Mouse (Mus musculus) embryonic facial prominence, embryonic 12.5 days (tissue): Measurements from ENCODE around the gene Zbtb9. TPM values are rescaled to one million over a fixed set of nuclear protein-coding genes. Genes with fewer than 3 reads are reported as not detected.
A peak's percentile ranks its signal among the peaks of the same experiment; 100 is the strongest.

Source experiments
- ATAC-seq: fragments of 200-750 bp; cut with Nextera tagmentation; 2 replicates; pipeline ENCODE4 v1.8.0; 2017; ENCODE audit not compliant: insufficient number of reproducible peaks, insufficient read depth, low FRiP score, low TSS enrichment
- H3K27ac ChIP-seq: fragments of 300-500 bp; sonication (generic); 2 replicates; pipeline ENCODE4 v1.5.1; 2016; ENCODE audit warnings: mild to moderate bottlenecking
- H3K27me3 ChIP-seq: fragments of 300-500 bp; sonication (generic); 2 replicates; pipeline ENCODE4 v1.6.1; 2016; ENCODE audit warnings: mild to moderate bottlenecking, moderate library complexity
- H3K36me3 ChIP-seq: fragments of 300-500 bp; sonication (generic); 2 replicates; pipeline ENCODE4 v1.6.1; 2016; ENCODE audit warnings: mild to moderate bottlenecking
- H3K4me1 ChIP-seq: fragments of 300-500 bp; sonication (generic); 2 replicates; pipeline ENCODE4 v1.6.1; 2016
- H3K4me2 ChIP-seq: fragments of 300-500 bp; sonication (generic); replicated peaks from 2 replicates; pipeline ENCODE4 v1.6.1; 2016; ENCODE audit warnings: mild to moderate bottlenecking, moderate library complexity
- H3K4me3 ChIP-seq: fragments of 300-500 bp; sonication (generic); 2 replicates; pipeline ENCODE4 v1.5.1; 2016; ENCODE audit warnings: mild to moderate bottlenecking
- H3K9ac ChIP-seq: fragments of 300-500 bp; sonication (generic); 2 replicates; pipeline ENCODE4 v1.6.1; 2016; ENCODE audit warnings: mild to moderate bottlenecking, moderate library complexity
- H3K9me3 ChIP-seq: fragments of 300-500 bp; sonication (generic); 2 replicates; pipeline ENCODE4 v1.6.1; 2016; ENCODE audit warnings: mild to moderate bottlenecking, moderate library complexity
- WGBS: fragments of 180-500 bp; shearing (Covaris S2); methylation state at CpG from one replicate; pipeline ENCODE4 v1.1.7; 2016; 5-methylcytosine and 5-hydroxymethylcytosine counted together
- polyA plus RNA-seq: library from polyadenylated mRNA; unstranded; fragments of >200 nt; fragmentation: Nextera tagmentation; extraction: Ambion mirVana; gene quantifications from 2 replicates; pipeline ENCODE4 v1.2.1, GENCODE M21; 2016

Zbtb9 gene
- polyA plus RNA-seq, 1 experiment from 2014 or later: 17.1 TPM

- no peaks in the 10 kb centered on the region for H3K4me1 ChIP-seq
- ATAC-seq: no peak
- H3K9ac ChIP-seq: no peak overlapping the region
- no peaks in the 10 kb centered on the region for H3K27me3 ChIP-seq
- no peak overlapping the region for H3K27ac ChIP-seq
- H3K36me3 ChIP-seq: no peaks in the 10 kb centered on the region
- no peak overlapping the region for H3K4me3 ChIP-seq
- no peak overlapping the region for H3K4me2 ChIP-seq
- H3K9me3 ChIP-seq: no peaks in the 10 kb centered on the region
- WGBS: 49% methylated on average over 6 of the region's 6 CpGs
These were observed 28.9 kb downstream of the Zbtb9 start for GRCm38 (mm10) chr17:27001889-27002288.

GRCm38 (mm10) chr17:27004431-27004830 is 31.5 kb downstream of the Zbtb9 start:
- ATAC-seq: no peak
- H3K4me1 ChIP-seq: no peaks in the 10 kb centered on the region
- H3K4me3 ChIP-seq: no peak overlapping the region
- H3K36me3 ChIP-seq: no peaks in the 10 kb centered on the region
- no peaks in the 10 kb centered on the region for H3K9me3 ChIP-seq
- no peak overlapping the region for H3K9ac ChIP-seq
- H3K27me3 ChIP-seq: no peaks in the 10 kb centered on the region
- no peak overlapping the region for H3K4me2 ChIP-seq
- H3K27ac ChIP-seq: no peak overlapping the region
- 37% methylated on average over 9 of the region's 9 CpGs for WGBS

- 46% methylated on average over 19 of the region's 19 CpGs for WGBS
- no peaks in the 10 kb centered on the region for H3K36me3 ChIP-seq
- H3K4me3 ChIP-seq: no peak overlapping the region
- no peak overlapping the region for H3K27ac ChIP-seq
- H3K4me2 ChIP-seq: no peak overlapping the region
- H3K9ac ChIP-seq: no peak overlapping the region
- no peak for ATAC-seq
- H3K9me3 ChIP-seq: no peaks in the 10 kb centered on the region
- no peaks in the 10 kb centered on the region for H3K4me1 ChIP-seq
- no peaks in the 10 kb centered on the region for H3K27me3 ChIP-seq
These were observed 32.0 kb downstream of the Zbtb9 start for GRCm38 (mm10) chr17:27004903-27005485.

- H3K9me3 ChIP-seq: no peaks in the 10 kb centered on the region
- no peak overlapping the region for H3K9ac ChIP-seq
- WGBS: 59% methylated on average over 11 of the region's 11 CpGs
- H3K4me2 ChIP-seq: no peak overlapping the region
- H3K4me3 ChIP-seq: no peak overlapping the region
- H3K27me3 ChIP-seq: no peaks in the 10 kb centered on the region
- ATAC-seq: no peak
- H3K4me1 ChIP-seq: no peaks in the 10 kb centered on the region
- H3K36me3 ChIP-seq: no peaks in the 10 kb centered on the region
- H3K27ac ChIP-seq: no peak overlapping the region
These were observed 32.7 kb downstream of the Zbtb9 start for GRCm38 (mm10) chr17:27005644-27006043.

- ATAC-seq: no peak
- Histone ChIP-seq H3K4me1 (no peaks in the 10 kb centered on the region), H3K36me3 (no peaks in the 10 kb centered on the region), H3K27me3 (no peaks in the 10 kb centered on the region), H3K4me3 (no peak overlapping the region), H3K9ac (no peak overlapping the region), H3K9me3 (no peaks in the 10 kb centered on the region), H3K27ac (no peak overlapping the region), H3K4me2 (no peak overlapping the region)
- WGBS: 85% methylated on average over 2 of the region's 2 CpGs
These were observed 35.3 kb downstream of the Zbtb9 start for GRCm38 (mm10) chr17:27008277-27008676.

- no peak overlapping the region for H3K9ac ChIP-seq
- 89% methylated on average over 10 of the region's 10 CpGs for WGBS
These were observed 38.2 kb downstream of the Zbtb9 start for GRCm38 (mm10) chr17:27011167-27011566.

GRCm38 (mm10) chr17:27011998-27012672 is 39.2 kb downstream of the Zbtb9 start:
- WGBS: 60% methylated on average over 14 of the region's 14 CpGs
- Histone ChIP-seq H3K27me3 (no peaks in the 10 kb centered on the region), H3K4me2 (no peak overlapping the region), H3K4me3 (no peak overlapping the region), H3K36me3 (no peaks in the 10 kb centered on the region), H3K9me3 (no peaks in the 10 kb centered on the region), H3K4me1 (no peaks in the 10 kb centered on the region; the same call in 1 of the 2 replicates), H3K9ac (no peak overlapping the region), H3K27ac (no peak overlapping the region)
- no peak for ATAC-seq

More at GRCm38 (mm10) chr17:27011167-27011566, 38.2 kb downstream of the Zbtb9 start:
- Histone ChIP-seq H3K9me3 (no peaks in the 10 kb centered on the region), H3K4me2 (no peak overlapping the region), H3K4me3 (no peak overlapping the region), H3K27me3 (no peaks in the 10 kb centered on the region), H3K36me3 (no peaks in the 10 kb centered on the region), H3K4me1 (no peaks in the 10 kb centered on the region), H3K27ac (no peak overlapping the region)
- no peak for ATAC-seq

GRCm38 (mm10) chr17:27012909-27013308 is 39.9 kb downstream of the Zbtb9 start:
- Histone ChIP-seq H3K9ac (no peak overlapping the region), H3K4me2 (no peak overlapping the region), H3K36me3 (no peaks in the 10 kb centered on the region), H3K4me3 (no peak overlapping the region), H3K27me3 (no peaks in the 10 kb centered on the region), H3K9me3 (no peaks in the 10 kb centered on the region), H3K27ac (no peak overlapping the region), H3K4me1 (no peaks in the 10 kb centered on the region; the same call in 1 of the 2 replicates)
- WGBS: 43% methylated on average over 6 of the region's 6 CpGs
- no peak for ATAC-seq

GRCm38 (mm10) chr17:27017564-27018499 is 44.9 kb downstream of the Zbtb9 start:
- Histone ChIP-seq H3K27me3 (no peaks in the 10 kb centered on the region), H3K4me1 (peaks cover 6% of the 10 kb centered on the region), H3K9me3 (no peaks in the 10 kb centered on the region), H3K4me3 (peak overlapping the region; percentile 48), H3K9ac (peak overlapping the region; percentile 49; the same call in 1 of the 2 replicates), H3K36me3 (peaks cover 25% of the 10 kb centered on the region), H3K27ac (peak overlapping the region; percentile 63; the same call in 1 of the 2 replicates), H3K4me2 (peak overlapping the region; percentile 68)
- peak; percentile 17; the same call in 1 of the 2 replicates for ATAC-seq
- WGBS: 7% methylated on average over 34 of the region's 34 CpGs

- H3K4me3 ChIP-seq: peak overlapping the region; percentile 48
- 31% methylated on average over 12 of the region's 12 CpGs for WGBS
- no peaks in the 10 kb centered on the region for H3K9me3 ChIP-seq
- peak overlapping the region; percentile 68 for H3K4me2 ChIP-seq
- no peaks in the 10 kb centered on the region for H3K27me3 ChIP-seq
- H3K4me1 ChIP-seq: peaks cover 6% of the 10 kb centered on the region
- peak overlapping the region; percentile 49; the same call in 1 of the 2 replicates for H3K9ac ChIP-seq
- H3K36me3 ChIP-seq: peaks cover 33% of the 10 kb centered on the region
- no peak for ATAC-seq
- H3K27ac ChIP-seq: peak overlapping the region; percentile 60; the same call in 1 of the 2 replicates
These were observed 45.7 kb downstream of the Zbtb9 start for GRCm38 (mm10) chr17:27018555-27019196.

- WGBS: 88% methylated on average over 14 of the region's 14 CpGs
- Histone ChIP-seq H3K4me2 (no peak overlapping the region), H3K4me1 (peaks cover 6% of the 10 kb centered on the region), H3K36me3 (peaks cover 53% of the 10 kb centered on the region), H3K27me3 (no peaks in the 10 kb centered on the region), H3K4me3 (no peak overlapping the region), H3K9ac (no peak overlapping the region), H3K27ac (no peak overlapping the region), H3K9me3 (no peaks in the 10 kb centered on the region)
- ATAC-seq: no peak
These were observed 48.1 kb downstream of the Zbtb9 start for GRCm38 (mm10) chr17:27021076-27021475.
